Mouse (Mus musculus) lung, embryonic 16.5 days (tissue): ENCODE data around the gene Stra8. TPM values are rescaled to one million over a fixed set of nuclear protein-coding genes. Genes with fewer than 3 reads are reported as not detected.

Source experiments
- ATAC-seq: fragments of 200-750 bp; cut with Nextera tagmentation; 2 replicates; pipeline ENCODE4 v1.8.0; 2017; ENCODE audit warnings: low read depth, mild to moderate bottlenecking, moderate library complexity
- H3K27ac ChIP-seq: fragments of 300-500 bp; sonication (generic); 2 replicates; pipeline ENCODE4 v1.5.1; 2014; ENCODE audit warnings: mild to moderate bottlenecking, control low read depth, low read length
- H3K27me3 ChIP-seq: fragments of 300-500 bp; sonication (generic); 2 replicates; pipeline ENCODE4 v1.6.1; 2014; ENCODE audit warnings: low read depth, low read length, mixed read lengths; ENCODE audit not compliant: control insufficient read depth, insufficient read depth
- H3K36me3 ChIP-seq: fragments of 300-500 bp; sonication (generic); 2 replicates; pipeline ENCODE4 v1.6.1; 2014; ENCODE audit warnings: low read length; ENCODE audit not compliant: control insufficient read depth, insufficient read depth
- H3K4me1 ChIP-seq: fragments of 300-500 bp; sonication (generic); replicated peaks from 2 replicates; pipeline ENCODE4 v1.6.1; 2014; ENCODE audit warnings: low read length, mixed read lengths; ENCODE audit not compliant: control insufficient read depth, insufficient read depth
- H3K4me2 ChIP-seq: fragments of 300-500 bp; sonication (generic); 2 replicates; pipeline ENCODE4 v1.6.1; 2014; ENCODE audit warnings: low read depth, low read length, control low read depth
- H3K4me3 ChIP-seq: fragments of 300-500 bp; sonication (generic); 2 replicates; pipeline ENCODE4 v1.5.1; 2014; ENCODE audit warnings: mild to moderate bottlenecking, low read length, control low read depth
- H3K9ac ChIP-seq: fragments of 300-500 bp; sonication (generic); 2 replicates; pipeline ENCODE4 v1.6.1; 2014; ENCODE audit warnings: low read length, control low read depth
- H3K9me3 ChIP-seq: fragments of 300-500 bp; sonication (generic); 2 replicates; pipeline ENCODE4 v1.6.1; 2016; ENCODE audit warnings: low read length; ENCODE audit not compliant: control insufficient read depth
- WGBS: fragments of 180-500 bp; shearing (Covaris S2); extraction: QIAGEN DNeasy Blood & Tissue Kit; methylation state at CpG from one replicate; pipeline ENCODE4 v1.1.7; 2014; 5-methylcytosine and 5-hydroxymethylcytosine counted together
- polyA plus RNA-seq: library from polyadenylated mRNA; unstranded; fragments of >200 nt; fragmentation: Nextera tagmentation; extraction: Ambion mirVana; gene quantifications from 2 replicates; pipeline ENCODE4 v1.2.1, GENCODE M21; 2015

The Stra8 gene
- polyA plus RNA-seq, 1 experiment from 2014 or later: not detected

DNA sequence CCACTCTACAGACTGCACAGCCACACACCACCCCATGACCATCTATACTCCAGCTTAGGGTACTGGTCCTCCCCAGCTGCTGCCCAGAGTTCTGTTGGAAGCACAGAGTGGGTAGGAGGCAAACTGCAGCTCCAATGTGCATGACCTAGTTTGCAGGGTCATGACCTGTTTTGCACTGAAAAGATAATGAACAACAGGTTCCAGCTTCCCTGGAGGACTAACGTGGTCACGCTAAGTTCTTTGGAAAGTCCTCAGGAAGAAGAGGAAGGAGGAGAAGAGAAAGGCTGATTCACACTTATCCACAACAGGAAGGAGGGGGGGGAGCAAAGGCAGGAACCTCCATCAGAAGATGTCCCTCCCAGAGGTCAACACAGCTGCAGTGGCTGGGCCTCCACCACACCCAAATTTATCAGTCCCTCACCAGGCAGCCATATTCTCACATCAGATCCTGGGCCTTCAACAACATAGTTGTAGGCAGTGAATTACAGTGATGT, 12.8 kb upstream of the Stra8 start:
- Histone ChIP-seq H3K4me1 (peaks cover 30% of the 10 kb centered on the region), H3K4me2 (no peak overlapping the region), H3K9ac (no peak overlapping the region), H3K27ac (peak overlapping the region; percentile 24; the same call in 1 of the 2 replicates), H3K36me3 (peaks cover 16% of the 10 kb centered on the region), H3K9me3 (no peaks in the 10 kb centered on the region), H3K4me3 (no peak overlapping the region), H3K27me3 (no peaks in the 10 kb centered on the region)
- 67% methylated on average over 2 of the region's 2 CpGs for WGBS
- no peak for ATAC-seq

- Histone ChIP-seq H3K9ac (no peak overlapping the region), H3K36me3 (peaks cover 16% of the 10 kb centered on the region), H3K4me1 (peaks cover 30% of the 10 kb centered on the region), H3K27ac (no peak overlapping the region), H3K4me2 (no peak overlapping the region), H3K4me3 (no peak overlapping the region), H3K9me3 (no peaks in the 10 kb centered on the region), H3K27me3 (no peaks in the 10 kb centered on the region)
- WGBS: 78% methylated on average over 18 of the region's 18 CpGs
- no peak for ATAC-seq
Observed at GRCm38 (mm10) chr6:34907696-34908260, 12.2 kb upstream of the Stra8 start.

DNA sequence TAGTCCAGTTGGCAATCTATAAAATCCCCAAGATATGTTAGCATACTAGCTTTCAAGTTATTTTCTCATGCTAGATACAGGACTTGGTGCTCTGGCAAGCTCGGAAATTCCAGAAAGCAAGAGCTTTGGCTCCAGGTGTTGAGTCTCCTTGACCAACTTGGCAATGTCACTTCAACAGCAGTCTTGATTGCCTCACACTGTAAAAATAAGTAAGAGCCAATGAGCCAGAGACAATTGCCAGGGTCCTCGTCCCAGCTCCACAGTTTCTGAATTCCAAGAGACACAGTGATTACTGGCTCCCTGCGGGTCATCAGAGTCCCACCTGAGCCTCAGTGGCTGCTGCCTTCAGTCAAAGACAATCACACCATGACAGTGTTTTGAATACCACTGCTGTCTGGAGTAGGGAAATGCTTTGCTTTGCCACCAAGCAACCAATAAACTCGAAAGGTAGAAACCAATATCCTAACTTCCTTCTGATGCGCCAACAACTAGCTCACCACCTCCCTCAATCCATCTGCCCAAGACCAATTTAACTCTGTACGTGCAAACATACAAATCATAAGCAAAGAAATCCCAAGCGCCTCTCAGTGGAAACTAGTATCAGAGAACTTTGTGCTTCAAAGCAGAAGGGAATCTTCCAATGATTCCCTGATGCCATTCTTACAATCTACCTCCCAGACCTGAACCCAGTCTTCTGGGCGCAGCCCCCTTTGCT, 10.2 kb upstream of the Stra8 start:
- Histone ChIP-seq H3K9me3 (no peaks in the 10 kb centered on the region), H3K4me1 (peaks cover 27% of the 10 kb centered on the region), H3K27me3 (no peaks in the 10 kb centered on the region), H3K4me2 (peak overlapping the region; percentile 82), H3K4me3 (peak overlapping the region; percentile 86), H3K27ac (peak overlapping the region; percentile 80), H3K9ac (peak overlapping the region; percentile 80), H3K36me3 (peaks cover 16% of the 10 kb centered on the region)
- no peak for ATAC-seq
- WGBS: 36% methylated on average over 8 of the region's 8 CpGs

GRCm38 (mm10) chr6:34910371-34911219, 9.4 kb upstream of the Stra8 start, which contains the start of gene Wdr91:
Wdr91 (minus strand) TSS chr6:34910876.
- Histone ChIP-seq H3K27me3 (no peaks in the 10 kb centered on the region), H3K9me3 (no peaks in the 10 kb centered on the region), H3K4me3 (peak within 1 kb of the TSS; percentile 86), H3K4me2 (peak within 1 kb of the TSS; percentile 82), H3K9ac (peak within 1 kb of the TSS; percentile 80), H3K4me1 (peaks cover 21% of the 10 kb centered on the region), H3K27ac (peak within 1 kb of the TSS; percentile 80), H3K36me3 (peaks cover 13% of the 10 kb centered on the region)
- WGBS: under 1% methylated on average over 56 of the region's 64 CpGs
- ATAC-seq: peak; percentile 96

DNA sequence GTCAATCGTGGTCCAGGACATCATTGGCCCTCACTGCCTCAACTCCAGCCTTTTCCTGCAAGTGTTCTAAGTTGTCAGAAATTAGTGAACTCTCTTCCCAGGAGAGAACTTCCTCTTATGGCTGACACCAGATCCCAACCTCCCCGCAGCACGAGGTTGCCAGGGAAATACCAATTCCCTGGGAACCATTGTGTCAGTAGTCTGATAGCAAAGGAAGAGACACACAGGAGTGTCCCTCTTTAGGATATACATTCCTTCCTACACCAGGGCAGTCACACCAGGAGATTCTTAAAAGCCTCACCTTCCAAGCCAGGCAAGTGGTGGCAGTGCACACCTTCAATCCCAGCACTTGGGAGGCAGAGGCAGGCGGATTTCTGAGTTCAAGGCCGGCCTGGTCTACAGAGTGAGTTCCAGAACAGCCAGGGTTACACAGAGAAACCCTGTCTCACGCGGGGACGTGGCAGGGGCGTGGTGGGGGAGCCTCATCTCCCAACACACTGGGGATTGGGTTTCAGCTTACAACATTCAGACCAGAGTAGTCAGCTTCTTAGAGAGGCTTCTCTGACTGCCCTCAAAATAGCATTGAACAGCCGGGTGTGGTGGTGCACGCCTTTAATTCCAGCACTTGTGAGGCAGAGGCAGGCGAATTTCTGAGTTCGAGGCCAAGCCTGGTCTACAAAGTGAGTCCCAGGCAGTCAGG, 6.5 kb upstream of the Stra8 start:
- no peak overlapping the region for H3K4me3 ChIP-seq
- H3K4me1 ChIP-seq: peaks cover 13% of the 10 kb centered on the region
- no peak for ATAC-seq
- H3K4me2 ChIP-seq: no peak overlapping the region
- no peaks in the 10 kb centered on the region for H3K27me3 ChIP-seq
- H3K36me3 ChIP-seq: peaks cover 3% of the 10 kb centered on the region; the same call in 1 of the 2 replicates
- no peaks in the 10 kb centered on the region for H3K9me3 ChIP-seq
- H3K27ac ChIP-seq: no peak overlapping the region
- H3K9ac ChIP-seq: no peak overlapping the region
- 84% methylated on average over 13 of the region's 13 CpGs for WGBS

DNA sequence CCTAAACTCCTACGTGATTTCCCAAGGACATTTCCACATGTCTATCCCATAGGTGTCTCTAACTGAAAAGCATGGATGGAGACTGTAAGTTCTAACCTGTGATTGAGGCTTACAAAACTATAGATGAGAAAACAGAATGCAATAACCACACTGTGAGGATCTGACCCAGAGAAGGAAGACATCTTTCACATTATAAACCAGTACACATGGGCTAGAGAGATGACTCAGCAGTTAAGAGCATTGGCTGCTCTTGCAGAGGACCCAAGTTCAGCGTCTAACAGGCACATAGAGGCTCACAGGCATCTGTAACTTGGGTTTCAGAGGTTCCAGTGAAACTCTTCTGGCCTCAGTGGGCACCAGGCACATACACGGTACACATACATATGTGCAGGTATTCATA, 5.5 kb upstream of the Stra8 start:
- H3K36me3 ChIP-seq: no peaks in the 10 kb centered on the region
- H3K4me3 ChIP-seq: no peak overlapping the region
- H3K27me3 ChIP-seq: no peaks in the 10 kb centered on the region
- H3K9me3 ChIP-seq: no peaks in the 10 kb centered on the region
- peaks cover 7% of the 10 kb centered on the region for H3K4me1 ChIP-seq
- 82% methylated on average over 3 of the region's 3 CpGs for WGBS
- no peak for ATAC-seq
- H3K4me2 ChIP-seq: no peak overlapping the region
- H3K27ac ChIP-seq: no peak overlapping the region
- H3K9ac ChIP-seq: no peak overlapping the region

- no peak for ATAC-seq
- Histone ChIP-seq H3K4me1 (no peaks in the 10 kb centered on the region), H3K4me3 (no peak overlapping the region), H3K4me2 (no peak overlapping the region), H3K27me3 (no peaks in the 10 kb centered on the region), H3K36me3 (no peaks in the 10 kb centered on the region), H3K27ac (no peak overlapping the region), H3K9me3 (no peaks in the 10 kb centered on the region), H3K9ac (no peak overlapping the region)
- WGBS: 68% methylated on average over 7 of the region's 7 CpGs
Observed at GRCm38 (mm10) chr6:34919146-34919545, 817 bp upstream of the Stra8 start.

DNA sequence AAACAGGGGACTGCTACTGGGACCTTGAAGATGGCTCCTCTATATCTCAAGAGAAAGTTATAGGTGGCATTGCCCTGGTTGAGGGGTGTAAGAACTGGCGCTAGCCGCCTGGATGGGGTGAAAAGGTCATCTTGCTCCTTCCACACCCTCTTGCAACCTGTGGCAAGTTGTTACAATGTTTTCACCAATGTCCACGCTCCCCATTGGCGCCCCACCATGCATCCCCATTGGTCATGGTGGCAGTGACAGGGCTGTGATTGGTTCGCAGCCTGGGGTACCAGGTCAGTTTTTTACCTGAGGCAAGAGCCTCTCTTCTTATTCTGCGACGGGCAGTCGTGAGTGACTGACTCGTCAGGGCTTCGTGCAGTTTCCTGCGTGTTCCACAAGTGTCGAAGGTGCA, 668 bp downstream of the Stra8 start:
- Histone ChIP-seq H3K9me3 (no peaks in the 10 kb centered on the region), H3K9ac (no peak overlapping the region), H3K36me3 (no peaks in the 10 kb centered on the region), H3K4me2 (no peak overlapping the region), H3K27ac (no peak overlapping the region), H3K27me3 (no peaks in the 10 kb centered on the region), H3K4me1 (no peaks in the 10 kb centered on the region), H3K4me3 (no peak overlapping the region)
- WGBS: 89% methylated on average over 12 of the region's 12 CpGs
- ATAC-seq: no peak
